Mouse (Mus musculus) midbrain, postnatal 0 days (tissue): ENCODE measurements around the gene Fbxl22. TPM values are rescaled to one million over a fixed set of nuclear protein-coding genes. Genes with fewer than 3 reads are reported as not detected.

ENCODE experiments used
- ATAC-seq: fragments of 200-750 bp; cut with Nextera tagmentation; 2 replicates; pipeline ENCODE4 v1.8.0; 2017; ENCODE audit warnings: moderate number of reproducible peaks, mild to moderate bottlenecking, moderate TSS enrichment, moderate library complexity; ENCODE audit not compliant: low FRiP score
- DNase-seq: peaks from one replicate; pipeline ENCODE4 v3.0.0-alpha.2; 2015; ENCODE audit warnings: low spot score
- H3K27ac ChIP-seq: fragments of 300-500 bp; sonication (generic); 2 replicates; pipeline ENCODE4 v1.5.1; 2014; ENCODE audit warnings: low read depth, mild to moderate bottlenecking, low read length, mixed read lengths
- H3K27me3 ChIP-seq: fragments of 300-500 bp; sonication (generic); 2 replicates; pipeline ENCODE4 v1.6.1; 2014; ENCODE audit warnings: low read length, control low read depth, mixed read lengths; ENCODE audit not compliant: insufficient read depth
- H3K36me3 ChIP-seq: fragments of 300-500 bp; sonication (generic); 2 replicates; pipeline ENCODE4 v1.6.1; 2014; ENCODE audit warnings: low read length, control low read depth, mixed read lengths; ENCODE audit not compliant: insufficient read depth
- H3K4me1 ChIP-seq: fragments of 300-500 bp; sonication (generic); 2 replicates; pipeline ENCODE4 v1.6.1; 2014; ENCODE audit warnings: mild to moderate bottlenecking, control low read depth, antibody characterized with exemption, low read length, mixed read lengths; ENCODE audit not compliant: insufficient read depth
- H3K4me2 ChIP-seq: fragments of 300-500 bp; sonication (generic); 2 replicates; pipeline ENCODE4 v1.6.1; 2014; ENCODE audit warnings: low read depth, mild to moderate bottlenecking, low read length, mixed read lengths; ENCODE audit not compliant: poor library complexity, severe bottlenecking
- H3K4me3 ChIP-seq: fragments of 300-500 bp; sonication (generic); 2 replicates; pipeline ENCODE4 v1.5.1; 2014; ENCODE audit warnings: low read depth, mild to moderate bottlenecking, low read length, moderate library complexity
- H3K9ac ChIP-seq: fragments of 300-500 bp; sonication (generic); replicated peaks from 2 replicates; pipeline ENCODE4 v1.6.1; 2014; ENCODE audit warnings: mild to moderate bottlenecking, low read length, moderate library complexity, mixed read lengths; ENCODE audit not compliant: poor library complexity, severe bottlenecking
- H3K9me3 ChIP-seq: fragments of 300-500 bp; sonication (generic); 2 replicates; pipeline ENCODE4 v1.6.1; 2016; ENCODE audit warnings: low read length, control low read depth
- CTCF ChIP-seq: IDR thresholded peaks from 2 replicates; pipeline ENCODE4 v1.5.1; 2016; ENCODE audit warnings: antibody characterized with exemption, mild to moderate bottlenecking
- WGBS: fragments of 180-500 bp; shearing (Covaris S2); extraction: QIAGEN DNeasy Blood & Tissue Kit; methylation state at CpG from one replicate; pipeline ENCODE4 v1.1.7; 2014; 5-methylcytosine and 5-hydroxymethylcytosine counted together
- polyA plus RNA-seq: library from polyadenylated mRNA; unstranded; fragments of >200 nt; fragmentation: Nextera tagmentation; extraction: Ambion mirVana; gene quantifications from 2 replicates; pipeline ENCODE4 v1.2.1, GENCODE M21; 2015
- total RNA-seq: library from RNA; depleted of rRNA; stranded (reverse); fragments of >200 nt; gene quantifications from 2 replicates; pipeline ENCODE4 v1.2.3, GENCODE M21; 2014

Fbxl22 gene
- total and polyA plus RNA-seq, 2 experiments from 2014 or later, result 0.60 to 0.63 TPM

GRCm38 (mm10) chr9:66506011-66506410 lies 8.4 kb downstream of the Fbxl22 start:
- peaks cover 5% of the 10 kb centered on the region; the same call in 1 of the 2 replicates for H3K4me1 ChIP-seq
- no peak for TF ChIP-seq CTCF
- no peaks in the 10 kb centered on the region for H3K27me3 ChIP-seq
- ATAC-seq (no peak), DNase-seq (peak; percentile 53)
- peaks cover 54% of the 10 kb centered on the region for H3K36me3 ChIP-seq
- no peak overlapping the region for H3K27ac ChIP-seq
- no peak overlapping the region for H3K4me3 ChIP-seq
- H3K4me2 ChIP-seq, result no peak overlapping the region
- H3K9me3 ChIP-seq, result no peaks in the 10 kb centered on the region
- 12% methylated on average over 4 of the region's 4 CpGs for WGBS
- H3K9ac ChIP-seq, result no peak overlapping the region

GRCm38 (mm10) chr9:66505141-66505917 lies 9.1 kb downstream of the Fbxl22 start:
- no peaks in the 10 kb centered on the region for H3K27me3 ChIP-seq
- no peak overlapping the region for H3K4me3 ChIP-seq
- H3K9me3 ChIP-seq, result no peaks in the 10 kb centered on the region
- TF ChIP-seq CTCF, result no peak
- H3K4me1 ChIP-seq, result no peaks in the 10 kb centered on the region; the same call in 1 of the 2 replicates
- peaks cover 60% of the 10 kb centered on the region for H3K36me3 ChIP-seq
- DNase-seq, result no peak
- H3K27ac ChIP-seq, result no peak overlapping the region
- 56% methylated on average over 9 of the region's 9 CpGs for WGBS
- no peak for ATAC-seq
- no peak overlapping the region for H3K9ac ChIP-seq
- no peak overlapping the region for H3K4me2 ChIP-seq

- Histone ChIP-seq H3K9ac (no peak overlapping the region), H3K4me1 (no peaks in the 10 kb centered on the region), H3K4me2 (no peak overlapping the region), H3K36me3 (peaks cover 58% of the 10 kb centered on the region), H3K27ac (no peak overlapping the region), H3K4me3 (no peak overlapping the region), H3K9me3 (no peaks in the 10 kb centered on the region), H3K27me3 (no peaks in the 10 kb centered on the region)
- DNase-seq (no peak), ATAC-seq (no peak)
- 90% methylated on average over 13 of the region's 13 CpGs for WGBS
- no peak for TF ChIP-seq CTCF
Measured at GRCm38 (mm10) chr9:66504518-66504917, 9.9 kb downstream of the Fbxl22 start.

DNA sequence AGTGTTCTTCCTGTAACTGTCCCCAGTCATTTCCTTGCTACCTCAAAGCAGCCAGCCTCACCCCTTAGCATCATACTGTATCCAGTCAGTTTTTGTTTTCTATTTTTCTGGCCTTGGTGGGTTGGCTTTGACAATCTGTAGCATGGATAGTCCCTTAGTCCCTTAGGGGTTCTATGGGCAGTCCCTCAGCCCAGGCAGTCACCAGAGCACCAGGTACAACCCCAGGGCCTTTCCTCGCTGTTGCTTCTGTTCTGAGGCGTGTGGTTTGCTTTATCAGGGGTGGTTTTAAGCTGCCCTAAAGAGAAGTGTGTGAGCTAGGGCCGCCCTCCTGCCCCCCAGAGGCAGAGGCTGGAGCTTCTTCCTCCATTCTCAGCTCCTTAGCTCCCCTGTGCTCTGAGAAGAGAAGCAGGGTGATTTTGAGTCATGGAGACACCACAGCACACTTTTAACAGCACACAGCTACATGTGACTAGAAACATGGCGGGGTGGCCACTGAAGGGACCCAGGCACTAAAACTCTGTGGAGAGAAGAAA lies 10.4 kb downstream of the Fbxl22 start:
- H3K4me2 ChIP-seq, result no peak overlapping the region
- no peak overlapping the region for H3K27ac ChIP-seq
- H3K36me3 ChIP-seq, result peaks cover 52% of the 10 kb centered on the region
- ATAC-seq, result no peak
- H3K4me3 ChIP-seq, result no peak overlapping the region
- no peak; the same call in 1 of the 2 replicates for TF ChIP-seq CTCF
- no peaks in the 10 kb centered on the region for H3K9me3 ChIP-seq
- DNase-seq, result no peak
- H3K4me1 ChIP-seq, result no peaks in the 10 kb centered on the region
- H3K27me3 ChIP-seq, result no peaks in the 10 kb centered on the region
- H3K9ac ChIP-seq, result no peak overlapping the region
- WGBS, result 85% methylated on average over 4 of the region's 4 CpGs

DNA sequence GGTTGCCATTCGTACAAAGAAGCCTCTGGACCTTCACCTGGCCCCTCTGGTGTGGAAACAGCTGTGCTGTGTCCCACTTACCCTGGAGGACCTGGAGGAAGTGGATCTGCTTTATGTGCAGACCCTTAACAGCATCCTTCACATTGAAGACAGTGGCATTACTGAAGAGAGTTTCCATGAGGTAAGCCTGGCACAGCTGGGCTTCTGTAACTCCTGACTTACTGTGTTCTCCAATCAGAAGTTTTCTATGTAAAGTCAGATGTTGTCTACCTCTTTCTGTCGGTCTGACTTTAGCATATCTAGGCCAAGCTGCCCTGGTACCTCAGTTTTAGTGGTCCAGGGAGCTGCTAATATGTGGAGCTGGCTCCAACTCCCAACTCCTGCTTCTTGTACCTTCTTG lies 13.1 kb downstream of the Fbxl22 start:
- no peak overlapping the region for H3K4me3 ChIP-seq
- H3K36me3 ChIP-seq, result peaks cover 55% of the 10 kb centered on the region
- 87% methylated on average over 2 of the region's 2 CpGs for WGBS
- ATAC-seq, result no peak
- H3K9ac ChIP-seq, result no peak overlapping the region
- H3K4me1 ChIP-seq, result no peaks in the 10 kb centered on the region
- H3K27ac ChIP-seq, result no peak overlapping the region
- no peaks in the 10 kb centered on the region for H3K27me3 ChIP-seq
- no peak for DNase-seq
- TF ChIP-seq CTCF, result no peak
- H3K4me2 ChIP-seq, result no peak overlapping the region
- no peaks in the 10 kb centered on the region for H3K9me3 ChIP-seq

GRCm38 (mm10) chr9:66493992-66494391 lies 20.4 kb downstream of the Fbxl22 start:
- no peak for TF ChIP-seq CTCF
- no peak overlapping the region for H3K4me3 ChIP-seq
- peaks cover 56% of the 10 kb centered on the region for H3K36me3 ChIP-seq
- no peak overlapping the region for H3K4me2 ChIP-seq
- no peaks in the 10 kb centered on the region for H3K27me3 ChIP-seq
- DNase-seq (no peak), ATAC-seq (no peak)
- H3K27ac ChIP-seq, result no peak overlapping the region
- H3K9ac ChIP-seq, result no peak overlapping the region
- no peaks in the 10 kb centered on the region for H3K4me1 ChIP-seq
- no peaks in the 10 kb centered on the region for H3K9me3 ChIP-seq
